In genomic region chr7:96400411-96400810, GRCm38 (mm10) we compare ENCODE assay signal across 11 mouse cellular contexts.
A peak's percentile ranks its signal among the peaks of the same experiment; 100 is the strongest.
DNase-seq lines count a peak whose midpoint lies in the region; ATAC-seq and TF ChIP-seq lines count a peak whose summit lies in the region.
"Had no signal": no experiment of that assay in that cellular context is flagged by ENCODE, and none has a peak within 500 bp of the region (broad histone marks: within the 10 kb centered on the region; RNA-seq: fewer than 3 reads in every experiment).

No protein-coding gene starts in this region.

- H3K9me3 ChIP-seq in neural tube, embryonic 13.5 days: no peaks in the 10 kb centered on the region
- H3K9me3 ChIP-seq in neural tube, embryonic 15.5 days (replicated peaks): no peaks in the 10 kb centered on the region

- H3K4me3 ChIP-seq in neural tube, embryonic 13.5 days: no peak overlapping the region
- no peak overlapping the region for H3K4me3 ChIP-seq in neural tube, embryonic 15.5 days (replicated peaks)
- no peak overlapping the region for H3K4me3 ChIP-seq in olfactory bulb, adult 2 months (ENCODE audit: insufficient read depth, low read depth, low read length)
- H3K4me3 ChIP-seq: layer of hippocampus, adult 2 months had no signal

- no peak overlapping the region for H3K4me2 ChIP-seq in neural tube, embryonic 13.5 days
- H3K4me2 ChIP-seq in neural tube, embryonic 15.5 days: no peak overlapping the region

- peak; percentile 32; the same call in 1 of the 2 replicates for ATAC-seq in neural tube, embryonic 13.5 days (ENCODE audit: low read depth)
- ATAC-seq in neural tube, embryonic 15.5 days (ENCODE audit: low FRiP score): no peak
- ATAC-seq: CD4-positive, CD25-positive, alpha-beta regulatory T cell, adult 4 months had no signal

- no peaks in the 10 kb centered on the region for H3K36me3 ChIP-seq in neural tube, embryonic 13.5 days
- no peaks in the 10 kb centered on the region for H3K36me3 ChIP-seq in neural tube, embryonic 15.5 days

- H3K9ac ChIP-seq in neural tube, embryonic 13.5 days: no peak overlapping the region
- H3K9ac ChIP-seq in neural tube, embryonic 15.5 days (replicated peaks): no peak overlapping the region

- H3K4me1 ChIP-seq in neural tube, embryonic 13.5 days (replicated peaks): peaks cover 6% of the 10 kb centered on the region; the same call in 1 of the 2 replicates
- H3K4me1 ChIP-seq in neural tube, embryonic 15.5 days: 0 out of 2 replicates have a peak, but pooled peaks cover 2% of the 10 kb centered on the region
- H3K4me1 ChIP-seq in olfactory bulb, adult 2 months (ENCODE audit: control insufficient read depth, insufficient read depth, low read length): peaks cover 5% of the 10 kb centered on the region

- no peak for TF ChIP-seq POLR2A in olfactory bulb, adult 2 months (IDR thresholded peaks at IDR 0.05; ENCODE audit: insufficient read depth, low read depth, low read length)

- 0 out of 2 replicates have a peak overlapping the region, but pooled peaks have one; percentile 29 for H3K27ac ChIP-seq in neural tube, embryonic 13.5 days (replicated peaks)
- H3K27ac ChIP-seq in neural tube, embryonic 15.5 days (replicated peaks): no peak overlapping the region
- H3K27ac ChIP-seq in olfactory bulb, adult 2 months (ENCODE audit: insufficient read depth, low read depth, low read length): 0 out of 2 replicates have a peak overlapping the region, but pooled peaks have one; percentile 20
- H3K27ac ChIP-seq: layer of hippocampus, adult 2 months had no signal

- intact Hi-C loops in gastrocnemius, postnatal 36 days (cut with DNase I): no loop called here

- no peaks in the 10 kb centered on the region for H3K27me3 ChIP-seq in neural tube, embryonic 13.5 days
- H3K27me3 ChIP-seq in neural tube, embryonic 15.5 days (replicated peaks): no peaks in the 10 kb centered on the region

- no peak for TF ChIP-seq CTCF in olfactory bulb, adult 2 months (IDR thresholded peaks at IDR 0.05; ENCODE audit: insufficient read depth, low read depth, low read length)

- peak; percentile 19 to 26 for DNase-seq in frontal cortex, postnatal 10 days (ENCODE audit: low spot score in 2 of 2)
- no peak for DNase-seq in frontal cortex, adult 2 months (ENCODE audit: extremely low spot score in 1 of 2, low spot score in 1 of 2)
- DNase-seq in kidney, adult 9 months: peak; percentile 14
- DNase-seq in adrenal gland, postnatal 25 days: no peak
- no peak for DNase-seq in gastrocnemius, postnatal 36 days
- DNase-seq: cerebellum, adult 8-10 months had no signal

- 41% methylated on average over 11 of the region's 11 CpGs for WGBS in neural tube, embryonic 13.5 days
- 34% methylated on average over 11 of the region's 11 CpGs for WGBS in neural tube, embryonic 15.5 days
- 18% methylated on average over 11 of the region's 11 CpGs for WGBS in olfactory bulb, adult 2 months

Comparison
In these comparisons a context has a peak if more than half of its experiments do, and no peak if none do; other contexts are left out.
1. DNase-seq: peak in frontal cortex, postnatal 10 days (2 of 2) and kidney, adult 9 months (single experiment); none in frontal cortex, adult 2 months (0 of 2), adrenal gland, postnatal 25 days (single experiment) and gastrocnemius, postnatal 36 days (0 of 2).